Mouse (Mus musculus) testis, adult 2 months (tissue): ENCODE measurements at regions not wholly inside any gene's neighbourhood (a gene's known extent, or its start where the extent isn't known, plus 50 kb on each side); places are given as distances from the start of the nearest gene placed in this dataset.

ENCODE experiments used
- CTCF ChIP-seq: fragments of 200-500 bp; IDR thresholded peaks from 2 replicates; pipeline ENCODE4 v1.5.1; 2012; ENCODE audit warnings: low read depth, mild to moderate bottlenecking, inconsistent platforms, low read length, moderate library complexity; ENCODE audit not compliant: control insufficient read depth, insufficient read depth, insufficient replicate concordance
- POLR2A ChIP-seq: fragments of 200-500 bp; IDR thresholded peaks from 2 replicates; pipeline ENCODE4 v1.6.1; 2012; ENCODE audit warnings: low read depth, mild to moderate bottlenecking, inconsistent platforms, low read length, moderate library complexity; ENCODE audit not compliant: control insufficient read depth

DNA sequence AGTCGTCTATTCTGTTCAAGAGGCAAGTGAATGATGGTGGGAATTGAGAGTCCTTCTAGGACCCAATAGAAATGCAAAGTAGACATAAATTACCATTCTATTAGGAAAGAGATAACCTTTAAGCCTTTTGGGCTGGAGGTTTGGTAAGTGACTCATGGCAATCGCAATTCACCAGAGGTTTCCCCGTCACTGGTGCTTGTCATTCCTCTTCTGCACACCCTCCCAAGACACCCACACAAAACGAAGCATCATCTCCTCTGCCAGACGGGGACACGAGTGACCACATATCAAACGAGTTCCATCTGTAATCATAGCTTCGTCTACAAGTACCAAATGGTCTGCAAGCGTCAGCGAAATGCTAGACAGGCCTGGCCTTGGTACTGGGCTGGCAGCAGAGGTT lies 601.4 kb upstream of the Sox9 start:
- TF ChIP-seq CTCF = no peak
- TF ChIP-seq POLR2A = no peak
